Mouse (Mus musculus) embryonic facial prominence, embryonic 11.5 days (tissue): Measurements from ENCODE around the gene Ror2. TPM values are rescaled to one million over a fixed set of nuclear protein-coding genes. Genes with fewer than 3 reads are reported as not detected.
A peak's percentile ranks its signal among the peaks of the same experiment; 100 is the strongest.

Source experiments
- ATAC-seq: fragments of 200-750 bp; cut with Nextera tagmentation; replicated peaks from 2 replicates; pipeline ENCODE4 v1.8.0; 2017; ENCODE audit warnings: low read depth; ENCODE audit not compliant: insufficient number of reproducible peaks, low FRiP score, low TSS enrichment
- DNase-seq: peaks from one replicate; pipeline ENCODE4 v3.0.0-alpha.2; 2015; ENCODE audit warnings: low spot score
- H3K27ac ChIP-seq: fragments of 300-500 bp; sonication (generic); replicated peaks from 2 replicates; pipeline ENCODE4 v1.5.1; 2014; ENCODE audit warnings: mild to moderate bottlenecking, low read depth, low read length, control low read depth
- H3K27me3 ChIP-seq: fragments of 300-500 bp; sonication (generic); 2 replicates; pipeline ENCODE4 v1.6.1; 2014; ENCODE audit warnings: mild to moderate bottlenecking, low read length, moderate library complexity, mixed read lengths; ENCODE audit not compliant: control insufficient read depth, insufficient read depth
- H3K36me3 ChIP-seq: fragments of 300-500 bp; sonication (generic); replicated peaks from 2 replicates; pipeline ENCODE4 v1.6.1; 2014; ENCODE audit warnings: low read depth, mild to moderate bottlenecking, low read length, moderate library complexity, mixed read lengths; ENCODE audit not compliant: control insufficient read depth, insufficient read depth
- H3K4me1 ChIP-seq: fragments of 300-500 bp; sonication (generic); 2 replicates; pipeline ENCODE4 v1.6.1; 2014; ENCODE audit warnings: low read length, mixed read lengths; ENCODE audit not compliant: control insufficient read depth, insufficient read depth
- H3K4me2 ChIP-seq: fragments of 300-500 bp; sonication (generic); 2 replicates; pipeline ENCODE4 v1.6.1; 2014; ENCODE audit warnings: low read depth, mild to moderate bottlenecking, control low read depth, low read length, moderate library complexity
- H3K4me3 ChIP-seq: fragments of 300-500 bp; sonication (generic); 2 replicates; pipeline ENCODE4 v1.5.1; 2014; ENCODE audit warnings: low read depth, low read length, control low read depth
- H3K9ac ChIP-seq: fragments of 300-500 bp; sonication (generic); replicated peaks from 2 replicates; pipeline ENCODE4 v1.6.1; 2014; ENCODE audit warnings: mild to moderate bottlenecking, control low read depth, low read length
- H3K9me3 ChIP-seq: fragments of 300-500 bp; sonication (generic); replicated peaks from 2 replicates; pipeline ENCODE4 v1.6.1; 2016; ENCODE audit warnings: mild to moderate bottlenecking, low read length, inconsistent platforms, mixed read lengths; ENCODE audit not compliant: control insufficient read depth
- WGBS: fragments of 180-500 bp; shearing (Covaris S2); extraction: QIAGEN DNeasy Blood & Tissue Kit; methylation state at CpG from one replicate; pipeline ENCODE4 v1.1.7; 2014; 5-methylcytosine and 5-hydroxymethylcytosine counted together
- polyA plus RNA-seq: library from polyadenylated mRNA; unstranded; fragments of >200 nt; fragmentation: Nextera tagmentation; extraction: Ambion mirVana; gene quantifications from 2 replicates; pipeline ENCODE4 v1.2.1, GENCODE M21; 2014

Ror2 gene
- polyA plus RNA-seq, 1 experiment from 2014 or later = 10.2 TPM

DNA sequence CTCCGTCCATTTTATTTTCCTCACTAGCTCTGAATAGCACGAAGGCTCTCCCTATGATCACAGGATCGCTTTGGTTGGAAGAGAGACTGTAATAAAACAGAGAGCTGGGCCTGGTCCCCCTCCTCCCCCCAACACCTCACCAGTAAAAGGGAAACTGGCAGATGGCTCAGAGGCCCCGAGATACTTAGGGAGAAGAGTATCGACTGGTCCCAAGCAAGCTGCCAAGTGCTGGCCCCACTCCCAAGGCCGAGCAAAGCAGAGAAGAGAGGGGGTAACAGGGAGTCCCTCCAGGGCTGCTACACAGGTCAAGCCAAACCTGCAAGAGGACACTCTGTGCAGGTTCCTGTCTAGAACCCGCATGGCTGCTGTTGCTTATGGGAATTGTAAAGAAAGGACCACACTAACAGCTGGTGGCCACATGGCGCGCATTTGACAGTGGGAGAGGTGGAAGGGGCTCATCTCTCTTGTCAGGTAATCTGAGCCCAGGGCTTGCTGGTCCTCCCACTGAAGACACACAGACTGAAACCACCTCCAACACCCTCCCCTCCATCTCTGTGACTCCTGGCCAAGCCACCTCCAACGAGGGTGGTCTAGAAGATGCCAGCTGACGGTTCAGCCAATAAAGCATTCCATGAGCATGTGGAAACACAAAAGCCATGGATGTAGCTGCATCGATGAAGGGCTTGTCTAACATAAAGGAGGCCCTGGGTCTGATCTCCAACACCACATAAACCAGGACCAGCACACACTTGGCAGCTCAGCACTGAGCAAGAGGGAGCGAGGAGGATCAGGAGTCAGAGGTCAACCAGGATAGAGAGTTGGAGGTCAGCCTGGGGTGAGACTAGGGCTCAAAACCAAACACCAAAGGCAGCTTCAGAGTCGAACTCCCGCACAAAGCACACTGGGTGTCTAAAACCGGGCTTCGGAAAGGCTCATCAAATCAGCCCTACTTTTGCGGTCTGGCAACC, 49.2 kb downstream of the Ror2 start:
- peak; percentile 46 for ATAC-seq
- Histone ChIP-seq H3K4me2 (no peak overlapping the region), H3K27ac (no peak overlapping the region), H3K27me3 (no peaks in the 10 kb centered on the region), H3K9me3 (no peaks in the 10 kb centered on the region), H3K36me3 (no peaks in the 10 kb centered on the region), H3K9ac (no peak overlapping the region), H3K4me3 (no peak overlapping the region), H3K4me1 (peaks cover 26% of the 10 kb centered on the region)
- DNase-seq = peak; percentile 61
- WGBS = 20% methylated on average over 18 of the region's 18 CpGs

DNA sequence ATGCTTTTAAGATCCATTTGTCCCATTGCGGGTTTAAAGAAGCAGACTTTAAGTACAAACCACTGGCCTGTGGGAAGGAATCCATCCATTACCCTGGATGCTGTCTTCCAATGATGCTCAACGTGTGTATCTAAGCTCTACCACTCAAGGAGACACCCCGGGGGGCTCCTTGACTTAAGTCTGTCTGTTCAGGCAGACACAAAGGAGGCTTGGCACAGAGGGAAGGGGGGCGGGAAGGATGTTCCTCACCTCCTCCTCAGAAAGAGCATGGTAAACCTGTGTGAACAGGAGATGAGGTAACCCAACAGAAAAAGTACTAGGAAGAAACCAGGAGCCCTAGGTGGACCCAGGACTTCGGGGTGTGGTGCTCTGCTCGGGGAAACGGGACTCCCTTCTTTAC, 50.0 kb downstream of the Ror2 start:
- Histone ChIP-seq H3K4me3 (no peak overlapping the region), H3K4me2 (no peak overlapping the region), H3K9ac (no peak overlapping the region), H3K36me3 (no peaks in the 10 kb centered on the region), H3K9me3 (no peaks in the 10 kb centered on the region), H3K27ac (no peak overlapping the region; the same call in 1 of the 2 replicates), H3K27me3 (no peaks in the 10 kb centered on the region), H3K4me1 (peaks cover 28% of the 10 kb centered on the region)
- WGBS = 21% methylated on average over 7 of the region's 7 CpGs
- no peak for DNase-seq
- no peak for ATAC-seq

DNA sequence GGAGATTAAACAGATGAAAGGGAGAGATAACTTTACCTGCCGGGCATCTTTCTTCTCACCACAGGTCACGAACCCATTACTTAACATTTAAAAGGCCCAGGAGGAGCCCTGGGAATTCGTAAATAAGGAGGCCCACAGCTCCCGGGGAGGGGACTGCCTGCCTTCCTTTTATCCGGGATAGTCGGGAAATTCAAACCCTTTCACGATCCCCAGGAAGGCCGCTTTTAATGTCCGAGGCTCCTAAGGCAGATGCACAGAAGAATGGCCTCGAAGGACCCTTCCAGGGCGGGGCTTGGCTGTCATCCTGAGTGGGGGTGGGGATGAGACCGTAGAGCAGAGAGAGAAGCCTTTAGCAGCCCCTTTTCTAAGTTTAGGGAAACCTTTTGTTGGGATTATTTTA, 51.1 kb downstream of the Ror2 start:
- Histone ChIP-seq H3K27ac (no peak overlapping the region; the same call in 1 of the 2 replicates), H3K9me3 (no peaks in the 10 kb centered on the region), H3K4me3 (no peak overlapping the region), H3K9ac (no peak overlapping the region), H3K36me3 (no peaks in the 10 kb centered on the region), H3K4me2 (no peak overlapping the region), H3K27me3 (no peaks in the 10 kb centered on the region), H3K4me1 (peaks cover 28% of the 10 kb centered on the region)
- WGBS = 5% methylated on average over 12 of the region's 12 CpGs
- ATAC-seq (no peak), DNase-seq (no peak)

DNA sequence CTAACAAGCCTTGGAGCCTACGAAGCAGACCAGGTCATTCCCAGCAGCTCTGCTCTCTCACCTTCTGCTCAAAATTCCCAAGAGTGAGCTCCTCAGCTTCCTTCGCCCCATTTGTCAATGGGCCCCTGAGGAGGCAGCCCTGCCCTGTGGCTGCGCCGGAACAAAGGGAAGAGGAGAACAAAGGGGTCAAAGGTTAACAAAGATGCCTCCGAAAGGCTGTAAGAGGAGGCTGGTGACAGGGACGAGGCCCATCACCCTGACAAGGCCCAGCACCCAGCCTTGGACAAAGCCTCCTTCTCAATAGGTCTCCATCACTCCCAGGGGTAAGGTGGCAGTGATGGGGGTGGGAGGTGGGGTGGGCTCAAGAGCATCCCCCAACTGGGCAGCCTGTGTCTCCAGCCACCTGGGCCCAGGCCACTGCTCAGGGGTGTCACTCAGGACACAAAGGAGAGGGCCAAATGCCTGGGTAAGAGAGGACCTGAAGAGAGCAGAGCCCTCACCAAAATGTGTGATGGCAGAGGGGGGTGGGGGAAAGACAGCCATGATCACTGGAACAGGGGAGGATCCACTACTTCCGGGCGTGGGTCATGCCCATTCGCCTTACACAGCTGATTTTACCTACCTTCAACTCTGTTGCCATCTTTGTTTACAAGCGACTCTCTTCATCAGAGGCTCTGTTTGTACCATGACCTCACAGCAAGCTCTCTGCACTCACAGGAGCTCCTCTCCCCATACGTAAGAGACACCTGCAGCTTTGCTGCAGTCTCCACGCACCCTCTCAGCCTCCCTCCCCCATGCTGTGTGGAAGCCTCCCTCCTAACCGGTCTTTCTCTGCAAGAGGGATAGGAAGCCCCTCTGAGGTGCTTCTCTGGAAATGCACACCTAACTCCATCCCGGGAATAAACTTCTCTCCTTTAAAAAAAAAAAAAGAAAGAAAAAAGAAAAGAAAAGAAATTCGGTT, 51.8 kb downstream of the Ror2 start:
- no peak overlapping the region; the same call in 1 of the 2 replicates for H3K9ac ChIP-seq
- DNase-seq (no peak), ATAC-seq (no peak)
- H3K4me3 ChIP-seq = no peak overlapping the region
- H3K4me1 ChIP-seq = peaks cover 28% of the 10 kb centered on the region
- H3K4me2 ChIP-seq = no peak overlapping the region
- H3K27me3 ChIP-seq = no peaks in the 10 kb centered on the region
- H3K27ac ChIP-seq = no peak overlapping the region; the same call in 1 of the 2 replicates
- no peaks in the 10 kb centered on the region for H3K36me3 ChIP-seq
- no peaks in the 10 kb centered on the region for H3K9me3 ChIP-seq
- WGBS = 23% methylated on average over 13 of the region's 15 CpGs

DNA sequence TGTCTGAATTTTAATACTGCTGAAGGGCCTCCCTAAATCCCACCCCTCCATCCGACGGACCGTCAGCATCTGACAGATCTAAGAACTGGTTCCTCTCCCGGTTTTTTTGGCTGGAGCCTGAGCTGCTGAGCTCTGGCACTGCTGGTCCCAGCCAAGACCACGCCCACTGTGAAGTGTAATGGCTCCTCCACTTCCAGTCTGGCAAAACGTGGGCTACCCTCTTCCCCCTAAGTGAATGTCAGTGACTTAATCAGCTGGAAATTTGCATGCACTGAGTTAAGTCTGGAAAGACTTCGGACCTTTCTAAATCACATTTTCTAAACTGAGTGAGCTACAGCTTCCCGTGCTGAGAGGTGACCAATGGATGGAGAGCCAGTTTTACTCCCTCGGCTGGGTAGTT, 52.5 kb downstream of the Ror2 start:
- Histone ChIP-seq H3K4me3 (no peak overlapping the region), H3K27ac (no peak overlapping the region)
- ATAC-seq = no peak

DNA sequence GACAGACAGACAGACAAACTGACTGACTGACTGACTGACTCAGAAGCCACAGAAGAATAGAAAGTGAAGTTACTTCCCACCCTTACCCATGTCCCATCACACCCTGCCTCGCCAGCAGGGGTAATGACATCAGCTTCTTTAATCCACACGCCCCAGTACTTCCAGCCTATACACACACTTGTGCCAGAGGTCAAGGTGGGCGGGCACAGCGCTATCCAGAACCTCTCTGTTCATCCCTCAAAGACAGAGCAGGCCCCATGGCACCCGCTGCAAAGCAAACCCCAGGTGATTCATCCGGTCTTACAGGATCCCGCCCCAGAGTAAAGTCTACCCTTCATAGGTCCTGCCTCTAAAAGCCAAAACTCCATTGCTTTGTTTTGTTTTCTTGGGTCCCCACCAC, 53.5 kb downstream of the Ror2 start:
- DNase-seq = no peak
- 34% methylated on average over 7 of the region's 7 CpGs for WGBS
- Histone ChIP-seq H3K9me3 (no peaks in the 10 kb centered on the region), H3K36me3 (no peaks in the 10 kb centered on the region), H3K27me3 (no peaks in the 10 kb centered on the region), H3K4me3 (no peak overlapping the region), H3K9ac (no peak overlapping the region), H3K4me1 (peaks cover 28% of the 10 kb centered on the region), H3K27ac (no peak overlapping the region), H3K4me2 (no peak overlapping the region)
- 0 out of 2 replicates have a peak, but pooled peaks have one; percentile 11 for ATAC-seq

More for the DNA sequence above, 52.5 kb downstream of the Ror2 start:
- Histone ChIP-seq H3K36me3 (no peaks in the 10 kb centered on the region), H3K9me3 (no peaks in the 10 kb centered on the region), H3K4me1 (peaks cover 28% of the 10 kb centered on the region), H3K9ac (no peak overlapping the region), H3K4me2 (no peak overlapping the region), H3K27me3 (no peaks in the 10 kb centered on the region)
- peak; percentile 48 for DNase-seq
- 8% methylated on average over 9 of the region's 9 CpGs for WGBS

DNA sequence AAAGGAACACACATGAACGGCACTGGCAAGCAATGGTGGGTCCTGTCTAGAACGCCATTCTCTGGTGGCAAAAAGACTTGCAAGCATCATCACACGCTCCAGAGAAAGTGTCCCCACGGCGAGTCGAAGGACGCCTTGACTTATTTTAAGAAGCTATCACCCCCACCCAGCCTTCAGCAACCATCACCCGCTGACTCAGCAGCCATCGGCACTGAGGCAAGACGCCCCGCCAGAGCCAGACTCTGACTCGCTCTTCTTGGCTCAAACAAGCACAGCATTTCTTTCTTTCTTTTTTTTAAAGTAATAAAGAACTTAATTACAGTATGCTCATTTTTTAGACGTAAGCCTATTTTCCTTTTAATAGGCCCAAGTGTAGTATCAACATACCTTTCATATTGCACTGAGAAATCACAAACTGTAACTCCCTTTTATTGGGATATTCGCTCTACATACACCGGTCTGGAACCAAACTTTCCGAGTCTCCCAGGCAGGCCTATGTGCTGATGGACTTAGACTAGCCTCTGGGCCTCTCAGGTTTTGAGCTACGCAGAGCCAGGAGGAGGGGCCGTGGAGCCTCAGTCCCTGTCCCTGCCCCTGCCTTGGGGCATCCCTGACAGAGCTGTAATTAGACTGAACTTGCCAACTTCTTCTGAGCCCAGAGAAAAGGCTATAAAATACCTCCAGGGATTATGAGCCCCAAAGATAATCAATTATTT, 55.3 kb downstream of the Ror2 start:
- Histone ChIP-seq H3K4me1 (peaks cover 20% of the 10 kb centered on the region), H3K4me2 (no peak overlapping the region), H3K4me3 (no peak overlapping the region), H3K9ac (no peak overlapping the region), H3K36me3 (no peaks in the 10 kb centered on the region), H3K9me3 (no peaks in the 10 kb centered on the region), H3K27ac (no peak overlapping the region), H3K27me3 (no peaks in the 10 kb centered on the region)
- 73% methylated on average over 18 of the region's 18 CpGs for WGBS
- ATAC-seq (no peak), DNase-seq (no peak)
